Mouse (Mus musculus) CH12.LX (cell line): ENCODE data around the gene Primpol. TPM values are rescaled to one million over a fixed set of nuclear protein-coding genes. Genes with fewer than 3 reads are reported as not detected.
A peak's percentile ranks its signal among the peaks of the same experiment; 100 is the strongest.

Experiments used
- DNase-seq: peaks from one replicate; pipeline ENCODE4 v3.0.0-alpha.2; 2013; ENCODE audit errors: extremely low read depth
- H3K27ac ChIP-seq: 2 replicates; pipeline ENCODE4 v1.5.1; 2012; ENCODE audit warnings: low read depth, mild to moderate bottlenecking, control low read depth, moderate library complexity; ENCODE audit not compliant: insufficient read depth
- H3K27me3 ChIP-seq: replicated peaks from 2 replicates; pipeline ENCODE3; 2012; ENCODE audit warnings: inconsistent platforms
- H3K36me3 ChIP-seq, 2 experiments: replicated peaks in 1 of 2; 2 replicates each; pipeline versions ENCODE3 to v1.6.1; 2012; ENCODE audit warnings: inconsistent platforms in 1 of 2, low read length in 1 of 2, mild to moderate bottlenecking in 1 of 2, mixed read lengths in 1 of 2, moderate library complexity in 1 of 2; ENCODE audit not compliant: control insufficient read depth in 1 of 2, insufficient read depth in 1 of 2
- H3K4me1 ChIP-seq, 2 experiments: 2 replicates each; pipeline ENCODE4 v1.6.1; 2012; ENCODE audit warnings: inconsistent platforms in 1 of 2, moderate library complexity in 1 of 2; ENCODE audit not compliant: insufficient read depth in 2 of 2, control insufficient read depth in 1 of 2
- H3K4me2 ChIP-seq: 2 replicates; pipeline ENCODE4 v1.6.1; 2012; ENCODE audit warnings: low read depth, mild to moderate bottlenecking, control low read depth; ENCODE audit not compliant: poor library complexity, insufficient read depth, severe bottlenecking
- H3K4me3 ChIP-seq, 3 experiments: fragments of 150-350 bp in 1 of 3; sonication (generic) in 1 of 3; replicated peaks in 1 of 3; 2 replicates each; pipeline versions ENCODE3 to v1.5.1; 2011 to 2012; ENCODE audit warnings: low read depth in 2 of 3, low read length in 2 of 3, mild to moderate bottlenecking in 2 of 3, moderate library complexity in 2 of 3, control low read depth in 1 of 3, improper control_type of control experiment in 1 of 3, inconsistent platforms in 1 of 3, mixed read lengths in 1 of 3; ENCODE audit not compliant: poor library complexity in 1 of 3
- H3K79me2 ChIP-seq: replicated peaks from 2 replicates; pipeline ENCODE4 v1.6.1; 2012; ENCODE audit warnings: mild to moderate bottlenecking, moderate library complexity; ENCODE audit not compliant: control insufficient read depth, poor library complexity, insufficient read depth, severe bottlenecking; ENCODE audit errors: extremely low read depth
- H3K9ac ChIP-seq: 2 replicates; pipeline ENCODE4 v1.6.1; 2012; ENCODE audit warnings: low read depth, mild to moderate bottlenecking, control low read depth, moderate library complexity; ENCODE audit not compliant: insufficient read depth
- H3K9me3 ChIP-seq: replicated peaks from 2 replicates; pipeline ENCODE3; 2012; ENCODE audit warnings: low read length, inconsistent platforms, mixed read lengths
- CTCF ChIP-seq, 2 experiments: IDR thresholded peaks in 1 of 2; conservative IDR thresholded peaks in 1 of 2; 2 replicates each; pipeline ENCODE4 v1.5.1; 2011 to 2012; ENCODE audit warnings: low read depth in 2 of 2, low read length in 2 of 2, improper control_type of control experiment in 1 of 2, inconsistent platforms in 1 of 2, mild to moderate bottlenecking in 1 of 2, moderate library complexity in 1 of 2
- E2F4 ChIP-seq: IDR thresholded peaks from 2 replicates; pipeline ENCODE4 v1.6.1; 2011; ENCODE audit warnings: low read depth, low read length, improper control_type of control experiment; ENCODE audit not compliant: insufficient replicate concordance
- JUN ChIP-seq: IDR thresholded peaks from 2 replicates; pipeline ENCODE4 v1.6.1; 2011; ENCODE audit warnings: low read depth, mild to moderate bottlenecking, low read length, improper control_type of control experiment, moderate library complexity; ENCODE audit not compliant: insufficient read depth
- JUND ChIP-seq: conservative IDR thresholded peaks from 2 replicates; pipeline ENCODE4 v1.6.1; 2011; ENCODE audit warnings: low read depth, low read length, improper control_type of control experiment
- KAT2A ChIP-seq: IDR thresholded peaks from 2 replicates; pipeline ENCODE4 v1.6.1; 2012; ENCODE audit warnings: low read length, improper control_type of control experiment, inconsistent platforms; ENCODE audit not compliant: insufficient replicate concordance
- MAX ChIP-seq: IDR thresholded peaks from 2 replicates; pipeline ENCODE4 v1.6.1; 2011; ENCODE audit warnings: low read length, improper control_type of control experiment
- MYC ChIP-seq: IDR thresholded peaks from 2 replicates; pipeline ENCODE4 v1.6.1; 2011; ENCODE audit warnings: low read depth, mild to moderate bottlenecking, improper control_type of control experiment, low read length
- NELFE ChIP-seq: IDR thresholded peaks from 2 replicates; pipeline ENCODE4 v1.6.1; 2011; ENCODE audit warnings: low read depth, low read length, improper control_type of control experiment
- PAX5 ChIP-seq: IDR thresholded peaks from 2 replicates; pipeline ENCODE4 v1.6.1; 2012; ENCODE audit warnings: low read length, inconsistent platforms, mixed read lengths
- POLR2A ChIP-seq: IDR thresholded peaks from 2 replicates; pipeline ENCODE4 v1.6.1; 2011; ENCODE audit warnings: low read depth, mild to moderate bottlenecking, improper control_type of control experiment, low read length
- RAD21 ChIP-seq: IDR thresholded peaks from 2 replicates; pipeline ENCODE4 v1.6.1; 2011; ENCODE audit warnings: low read depth, mild to moderate bottlenecking, low read length, improper control_type of control experiment, moderate library complexity
- SIN3A ChIP-seq: IDR thresholded peaks from 2 replicates; pipeline ENCODE4 v1.6.1; 2012; ENCODE audit warnings: low read length, improper control_type of control experiment, inconsistent platforms
- SMC3 ChIP-seq: IDR thresholded peaks from 2 replicates; pipeline ENCODE4 v1.6.1; 2011; ENCODE audit warnings: low read depth, low read length, improper control_type of control experiment
- TCF12 ChIP-seq: IDR thresholded peaks from 2 replicates; pipeline ENCODE4 v1.6.1; 2014; ENCODE audit warnings: low read depth, mild to moderate bottlenecking, inconsistent platforms, low read length, improper control_type of control experiment
- USF1 ChIP-seq: IDR thresholded peaks from 2 replicates; pipeline ENCODE4 v1.6.1; 2014; ENCODE audit warnings: low read depth, mild to moderate bottlenecking, inconsistent platforms, low read length, improper control_type of control experiment
- USF2 ChIP-seq: conservative IDR thresholded peaks from 2 replicates; pipeline ENCODE4 v1.6.1; 2011; ENCODE audit warnings: low read depth, low read length, improper control_type of control experiment
- ZNF384 ChIP-seq: IDR thresholded peaks from 2 replicates; pipeline ENCODE4 v1.6.1; 2012; ENCODE audit warnings: low read depth, low read length, improper control_type of control experiment, inconsistent platforms
- dilution Hi-C: fragments of 300-500 bp; cut with MboI; formaldehyde crosslinking; loops from 2 replicates; pipeline ENCODE4 v1.14.3; 2020; ENCODE audit warnings: low sequenced_read_pairs; ENCODE audit not compliant: extremely low pct_unique_long_range_greater_than_20kb, extremely low pct_ligation_motif_present
- in situ Hi-C: fragments of 300-500 bp; cut with MboI; formaldehyde crosslinking; loops from 3 replicates; pipeline ENCODE4 v1.14.3; 2019; ENCODE audit warnings: low sequenced_read_pairs, low pct_ligation_motif_present, low pct_unique_long_range_greater_than_20kb, mixed read lengths
- polyA plus RNA-seq: library from polyadenylated mRNA; unstranded; fragments of >175 nt; gene quantifications from 2 replicates; pipeline ENCODE4 v1.2.1, GENCODE M21; 2012; ENCODE audit warnings: low read depth; ENCODE audit not compliant: insufficient read length
- total RNA-seq, 2 experiments: library from RNA; depleted of rRNA; stranded (reverse); fragments of 300-350 nt in 1 of 2; fragments of >200 nt in 1 of 2; gene quantifications; 2 replicates each; pipeline ENCODE4 v1.2.3; 2012 to 2014

The Primpol gene
- total and polyA plus RNA-seq, 3 experiments, result 12.4 to 17.8 (median 15.3) TPM

- no peak overlapping the region for H3K4me2 ChIP-seq
- DNase-seq, result peak; percentile 55
- H3K79me2 ChIP-seq, result no peaks in the 10 kb centered on the region
- H3K4me3 ChIP-seq, result no peak overlapping the region
- no peak for TF ChIP-seq USF2
- TF ChIP-seq TCF12, result no peak
- no peak for TF ChIP-seq USF1
- TF ChIP-seq MYC, result peak; percentile 69; the same call in 1 of the 2 replicates
- peak; percentile 56 for TF ChIP-seq RAD21
- TF ChIP-seq ZNF384, result no peak
- peak; percentile 31; the same call in 1 of the 2 replicates for TF ChIP-seq SMC3
- peak; percentile 25 to 63; a peak in 3 of 4 replicates for TF ChIP-seq CTCF (conservative IDR thresholded peaks at IDR 0.05 in 1 of 2, IDR thresholded peaks at IDR 0.05 in 1 of 2; ENCODE audit: low read depth in 2 of 2, low read length in 2 of 2)
- TF ChIP-seq E2F4, result no peak
- no peak for TF ChIP-seq JUN
- no peak for TF ChIP-seq PAX5
- TF ChIP-seq MAX, result peak; percentile 49; the same call in 1 of the 2 replicates
- no peak for TF ChIP-seq NELFE
- H3K27me3 ChIP-seq, result no peaks in the 10 kb centered on the region
- no peaks in the 10 kb centered on the region for H3K9me3 ChIP-seq
- H3K9ac ChIP-seq, result no peak overlapping the region
- dilution Hi-C loops, result no loop called here
- H3K4me1 ChIP-seq, result peaks cover 0 to 5% of the 10 kb centered on the region in 2 experiments; a peak in 2 of 4 replicates
- peaks cover 28 to 86% of the 10 kb centered on the region in 2 experiments for H3K36me3 ChIP-seq
- in situ Hi-C loops, result loop anchor here (25.0 kb wide), 1 partner anchor 828 kb away; no protein-coding TSS in a partner anchor
- no peak overlapping the region for H3K27ac ChIP-seq
Observed at GRCm38 (mm10) chr8:46559428-46559827, 57.6 kb downstream of the Primpol start.

DNA sequence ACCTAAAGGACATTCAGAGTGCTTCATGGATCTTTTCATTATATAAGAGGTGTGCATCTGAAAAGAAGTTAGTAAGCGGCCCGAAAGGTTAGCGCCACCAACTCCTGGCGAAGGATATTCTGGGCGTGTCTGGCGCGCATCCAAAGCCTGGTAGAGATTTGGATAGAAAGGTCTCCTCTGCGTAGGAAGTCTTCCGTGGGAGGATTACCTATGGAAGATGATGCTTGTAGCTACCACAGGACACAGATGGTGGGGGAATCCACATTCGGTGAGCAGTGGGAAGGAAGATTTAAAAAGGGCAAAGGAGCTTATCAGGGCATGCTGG, 64.6 kb downstream of the Primpol start:
- dilution Hi-C loops, result no loop called here
- in situ Hi-C loops, result loop anchor here (25.0 kb wide), 1 partner anchor 835 kb away; no protein-coding TSS in a partner anchor
- no peaks in the 10 kb centered on the region for H3K9me3 ChIP-seq
- peak overlapping the region; percentile 74 to 83 (median 83) for H3K4me3 ChIP-seq
- H3K27ac ChIP-seq, result no peak overlapping the region
- H3K27me3 ChIP-seq, result no peaks in the 10 kb centered on the region
- H3K4me1 ChIP-seq, result peaks cover 4 to 44% of the 10 kb centered on the region in 2 experiments
- H3K36me3 ChIP-seq, result peaks cover 2 to 25% of the 10 kb centered on the region in 2 experiments
- TF ChIP-seq ZNF384 (no peak), KAT2A (no peak), JUND (no peak), SIN3A (no peak), POLR2A (no peak)
- peak overlapping the region; percentile 77 for H3K4me2 ChIP-seq
- no peak for DNase-seq
- H3K9ac ChIP-seq, result peak overlapping the region; percentile 56
- H3K79me2 ChIP-seq, result no peaks in the 10 kb centered on the region; the same call in 1 of the 2 replicates
